Mouse (Mus musculus): Measurements from ENCODE around the gene Mov10l1. TPM values are rescaled to one million over a fixed set of nuclear protein-coding genes. Genes with fewer than 3 reads are reported as not detected.

The Mov10l1 gene
- polyA plus RNA-seq, 1 experiment from 2014 or later = 1.2 TPM

- Histone ChIP-seq H3K27ac (ENCODE audit: low read length) (no peak overlapping the region), H3K27me3 (ENCODE audit: control insufficient read depth, insufficient read depth, low read depth, low read length) (peaks cover 47% of the 10 kb centered on the region), H3K4me2 (ENCODE audit: low read depth, low read length) (no peak overlapping the region), H3K9me3 (ENCODE audit: control insufficient read depth, low read length) (no peaks in the 10 kb centered on the region), H3K36me3 (ENCODE audit: control insufficient read depth, insufficient read depth, low read length) (no peaks in the 10 kb centered on the region), H3K4me1 (replicated peaks; ENCODE audit: control insufficient read depth, insufficient read depth, low read length) (no peaks in the 10 kb centered on the region), H3K9ac (ENCODE audit: low read length) (no peak overlapping the region), H3K4me3 (ENCODE audit: low read length) (no peak overlapping the region)
- 91% methylated on average over 5 of the region's 5 CpGs for WGBS
- ATAC-seq (ENCODE audit: low read depth) = no peak
These were observed 82.2 kb downstream of the Mov10l1 start for GRCm38 (mm10) chr15:89064891-89065290.

- H3K27me3 ChIP-seq (ENCODE audit: control insufficient read depth, insufficient read depth, low read depth, low read length) = peaks cover 29% of the 10 kb centered on the region
- peak overlapping the region; percentile 45 for H3K4me2 ChIP-seq (ENCODE audit: low read depth, low read length)
- no peaks in the 10 kb centered on the region for H3K4me1 ChIP-seq (replicated peaks; ENCODE audit: control insufficient read depth, insufficient read depth, low read length)
- 19% methylated on average over 35 of the region's 35 CpGs for WGBS
- peak overlapping the region; percentile 16 for H3K4me3 ChIP-seq (ENCODE audit: low read length)
- ATAC-seq (ENCODE audit: low read depth) = no peak
- H3K9me3 ChIP-seq (ENCODE audit: control insufficient read depth, low read length) = no peaks in the 10 kb centered on the region
- no peaks in the 10 kb centered on the region for H3K36me3 ChIP-seq (ENCODE audit: control insufficient read depth, insufficient read depth, low read length)
- no peak overlapping the region for H3K27ac ChIP-seq (ENCODE audit: low read length)
- H3K9ac ChIP-seq (ENCODE audit: low read length) = no peak overlapping the region
These were observed 84.9 kb downstream of the Mov10l1 start for GRCm38 (mm10) chr15:89067609-89068008.

GRCm38 (mm10) chr15:89068226-89068625 lies 85.5 kb downstream of the Mov10l1 start:
- Histone ChIP-seq H3K9me3 (ENCODE audit: control insufficient read depth, low read length) (no peaks in the 10 kb centered on the region), H3K27me3 (ENCODE audit: control insufficient read depth, insufficient read depth, low read depth, low read length) (peaks cover 29% of the 10 kb centered on the region), H3K36me3 (ENCODE audit: control insufficient read depth, insufficient read depth, low read length) (no peaks in the 10 kb centered on the region), H3K4me2 (ENCODE audit: low read depth, low read length) (peak overlapping the region; percentile 45), H3K9ac (ENCODE audit: low read length) (no peak overlapping the region), H3K27ac (ENCODE audit: low read length) (no peak overlapping the region), H3K4me3 (ENCODE audit: low read length) (peak overlapping the region; percentile 16), H3K4me1 (replicated peaks; ENCODE audit: control insufficient read depth, insufficient read depth, low read length) (no peaks in the 10 kb centered on the region)
- ATAC-seq (ENCODE audit: low read depth) = no peak
- 17% methylated on average over 26 of the region's 26 CpGs for WGBS

- ATAC-seq (ENCODE audit: low read depth) = no peak
- peaks cover 29% of the 10 kb centered on the region for H3K27me3 ChIP-seq (ENCODE audit: control insufficient read depth, insufficient read depth, low read depth, low read length)
These were observed 86.7 kb downstream of the Mov10l1 start for GRCm38 (mm10) chr15:89069336-89069840.

GRCm38 (mm10) chr15:89070606-89071005 lies 87.9 kb downstream of the Mov10l1 start:
- no peaks in the 10 kb centered on the region for H3K9me3 ChIP-seq (ENCODE audit: control insufficient read depth, low read length)
- H3K9ac ChIP-seq (ENCODE audit: low read length) = no peak overlapping the region
- no peaks in the 10 kb centered on the region for H3K36me3 ChIP-seq (ENCODE audit: control insufficient read depth, insufficient read depth, low read length)
- peaks cover 14% of the 10 kb centered on the region; the same call in 1 of the 2 replicates for H3K4me1 ChIP-seq (replicated peaks; ENCODE audit: control insufficient read depth, insufficient read depth, low read length)
- H3K27me3 ChIP-seq (ENCODE audit: control insufficient read depth, insufficient read depth, low read depth, low read length) = peaks cover 29% of the 10 kb centered on the region
- WGBS = 59% methylated on average over 24 of the region's 24 CpGs
- H3K27ac ChIP-seq (ENCODE audit: low read length) = no peak overlapping the region
- no peak overlapping the region for H3K4me3 ChIP-seq (ENCODE audit: low read length)
- ATAC-seq (ENCODE audit: low read depth) = no peak
- H3K4me2 ChIP-seq (ENCODE audit: low read depth, low read length) = no peak overlapping the region

More at GRCm38 (mm10) chr15:89069336-89069840, 86.7 kb downstream of the Mov10l1 start:
- no peak overlapping the region for H3K4me2 ChIP-seq (ENCODE audit: low read depth, low read length)
- 63% methylated on average over 19 of the region's 19 CpGs for WGBS
- no peak overlapping the region for H3K9ac ChIP-seq (ENCODE audit: low read length)
- no peak overlapping the region for H3K27ac ChIP-seq (ENCODE audit: low read length)
- no peaks in the 10 kb centered on the region for H3K36me3 ChIP-seq (ENCODE audit: control insufficient read depth, insufficient read depth, low read length)
- no peak overlapping the region for H3K4me3 ChIP-seq (ENCODE audit: low read length)
- no peaks in the 10 kb centered on the region for H3K9me3 ChIP-seq (ENCODE audit: control insufficient read depth, low read length)
- H3K4me1 ChIP-seq (replicated peaks; ENCODE audit: control insufficient read depth, insufficient read depth, low read length) = peaks cover 3% of the 10 kb centered on the region; the same call in 1 of the 2 replicates

- no peak for ATAC-seq (ENCODE audit: low read depth)
- no peak overlapping the region for H3K9ac ChIP-seq (ENCODE audit: low read length)
- H3K4me3 ChIP-seq (ENCODE audit: low read length) = no peak overlapping the region
- H3K27me3 ChIP-seq (ENCODE audit: control insufficient read depth, insufficient read depth, low read depth, low read length) = no peaks in the 10 kb centered on the region
- H3K9me3 ChIP-seq (ENCODE audit: control insufficient read depth, low read length) = no peaks in the 10 kb centered on the region
- whole genome bisulfite sequencing = 67% methylated on average over 10 of the region's 10 CpGs
- no peak overlapping the region for H3K27ac ChIP-seq (ENCODE audit: low read length)
- H3K36me3 ChIP-seq (ENCODE audit: control insufficient read depth, insufficient read depth, low read length) = no peaks in the 10 kb centered on the region
- H3K4me1 ChIP-seq (replicated peaks; ENCODE audit: control insufficient read depth, insufficient read depth, low read length) = peaks cover 34% of the 10 kb centered on the region
- H3K4me2 ChIP-seq (ENCODE audit: low read depth, low read length) = no peak overlapping the region
These were observed 91.4 kb downstream of the Mov10l1 start for GRCm38 (mm10) chr15:89073993-89074603.

- no peaks in the 10 kb centered on the region for H3K9me3 ChIP-seq (ENCODE audit: control insufficient read depth, low read length)
- peak within 1 kb of the TSS; percentile 96 for H3K9ac ChIP-seq (ENCODE audit: low read length)
- peak within 1 kb of the TSS; percentile 90 for H3K27ac ChIP-seq (ENCODE audit: low read length)
- no peak; the same call in 1 of the 2 replicates for ATAC-seq (ENCODE audit: low read depth)
- H3K4me2 ChIP-seq (ENCODE audit: low read depth, low read length) = peak within 1 kb of the TSS; percentile 93
- 17% methylated on average over 11 of the region's 11 CpGs for WGBS
- H3K36me3 ChIP-seq (ENCODE audit: control insufficient read depth, insufficient read depth, low read length) = no peaks in the 10 kb centered on the region
- H3K4me1 ChIP-seq (replicated peaks; ENCODE audit: control insufficient read depth, insufficient read depth, low read length) = peaks cover 34% of the 10 kb centered on the region
- no peaks in the 10 kb centered on the region for H3K27me3 ChIP-seq (ENCODE audit: control insufficient read depth, insufficient read depth, low read depth, low read length)
- peak within 1 kb of the TSS; percentile 86 for H3K4me3 ChIP-seq (ENCODE audit: low read length)
These were observed 92.1 kb downstream of the Mov10l1 start, which contains the start of gene Trabd for GRCm38 (mm10) chr15:89074613-89075477. TSS of gene Trabd (plus strand) at chr15:89075124.

GRCm38 (mm10) chr15:89075478-89076147 lies 92.9 kb downstream of the Mov10l1 start:
- Histone ChIP-seq H3K36me3 (ENCODE audit: control insufficient read depth, insufficient read depth, low read length) (peaks cover 2% of the 10 kb centered on the region; the same call in 1 of the 2 replicates), H3K9ac (ENCODE audit: low read length) (peak overlapping the region; percentile 96), H3K4me1 (replicated peaks; ENCODE audit: control insufficient read depth, insufficient read depth, low read length) (peaks cover 34% of the 10 kb centered on the region), H3K9me3 (ENCODE audit: control insufficient read depth, low read length) (no peaks in the 10 kb centered on the region), H3K4me3 (ENCODE audit: low read length) (peak overlapping the region; percentile 86), H3K27ac (ENCODE audit: low read length) (peak overlapping the region; percentile 90), H3K27me3 (ENCODE audit: control insufficient read depth, insufficient read depth, low read depth, low read length) (no peaks in the 10 kb centered on the region), H3K4me2 (ENCODE audit: low read depth, low read length) (peak overlapping the region; percentile 93)
- ATAC-seq (ENCODE audit: low read depth) = peak; percentile 95
- WGBS = 0% methylated on average over 31 of the region's 59 CpGs
